Mouse (Mus musculus): Measurements from ENCODE around the gene Ly6g5b. TPM values are rescaled to one million over a fixed set of nuclear protein-coding genes. Genes with fewer than 3 reads are reported as not detected.

Gene Ly6g5b
- polyA plus RNA-seq, 1 experiment from 2014 or later: 0.99 TPM

DNA sequence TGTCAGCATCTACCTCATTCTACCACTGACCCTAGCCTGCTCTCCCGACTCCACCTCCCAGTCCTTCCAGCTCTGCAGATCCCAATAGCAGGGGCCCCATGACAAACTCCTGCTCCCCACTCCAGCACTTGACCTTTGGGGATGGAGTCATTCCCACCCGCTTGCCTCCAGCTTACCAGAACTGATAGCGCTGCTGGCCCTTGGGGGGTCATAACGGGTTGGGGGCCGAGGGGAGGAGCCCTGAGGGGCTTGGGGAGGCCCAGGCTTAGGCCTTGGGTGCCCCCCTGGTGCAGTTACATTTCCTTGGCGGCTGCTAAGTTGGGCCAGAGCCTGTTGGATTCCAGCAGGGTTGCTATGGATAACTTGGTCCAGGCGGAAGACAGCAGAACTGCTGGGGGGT lies 39.4 kb upstream of the Ly6g5b start:
- DNase-seq (ENCODE audit: low spot score): no peak
- Histone ChIP-seq H3K36me3 (peaks cover 98% of the 10 kb centered on the region), H3K9me3 (no peaks in the 10 kb centered on the region), H3K4me1 (no peaks in the 10 kb centered on the region), H3K27me3 (ENCODE audit: insufficient read depth, poor library complexity, severe bottlenecking) (no peaks in the 10 kb centered on the region), H3K27ac (no peak overlapping the region), H3K4me3 (no peak overlapping the region)
- 79% methylated on average over 7 of the region's 7 CpGs for WGBS

DNA sequence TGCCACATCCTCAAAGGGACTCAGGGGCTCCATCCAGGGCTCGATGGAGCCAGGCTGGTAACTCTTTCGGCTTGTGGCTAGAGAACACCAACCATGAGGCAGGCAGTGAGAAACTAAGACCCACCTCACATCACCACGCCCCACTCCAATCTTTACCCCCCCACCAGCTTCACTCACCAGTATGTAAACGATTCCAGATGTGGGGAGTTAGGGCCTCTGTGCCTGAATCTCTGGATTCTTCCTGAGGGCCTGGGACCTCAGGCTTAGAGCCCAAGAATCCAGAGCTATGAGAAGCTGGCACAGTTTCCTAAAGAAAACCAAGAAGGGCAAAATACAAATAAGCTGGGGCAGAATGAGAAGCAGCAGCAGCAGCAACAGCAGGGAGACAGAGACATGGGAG lies 38.7 kb upstream of the Ly6g5b start:
- Histone ChIP-seq H3K9me3 (no peaks in the 10 kb centered on the region), H3K4me3 (no peak overlapping the region), H3K27me3 (ENCODE audit: insufficient read depth, poor library complexity, severe bottlenecking) (no peaks in the 10 kb centered on the region), H3K4me1 (no peaks in the 10 kb centered on the region), H3K36me3 (peaks cover 98% of the 10 kb centered on the region), H3K27ac (no peak overlapping the region)
- WGBS: 88% methylated on average over 4 of the region's 4 CpGs
- no peak for DNase-seq (ENCODE audit: low spot score)

- no peak overlapping the region for H3K27ac ChIP-seq
- no peaks in the 10 kb centered on the region for H3K27me3 ChIP-seq (ENCODE audit: insufficient read depth, poor library complexity, severe bottlenecking)
- peaks cover 98% of the 10 kb centered on the region for H3K36me3 ChIP-seq
- no peak overlapping the region for H3K4me3 ChIP-seq
- no peak for DNase-seq (ENCODE audit: low spot score)
- 91% methylated on average over 9 of the region's 9 CpGs for WGBS
- H3K9me3 ChIP-seq: no peaks in the 10 kb centered on the region
- no peaks in the 10 kb centered on the region for H3K4me1 ChIP-seq
These were observed 37.8 kb upstream of the Ly6g5b start for GRCm38 (mm10) chr17:35153077-35153476.

DNA sequence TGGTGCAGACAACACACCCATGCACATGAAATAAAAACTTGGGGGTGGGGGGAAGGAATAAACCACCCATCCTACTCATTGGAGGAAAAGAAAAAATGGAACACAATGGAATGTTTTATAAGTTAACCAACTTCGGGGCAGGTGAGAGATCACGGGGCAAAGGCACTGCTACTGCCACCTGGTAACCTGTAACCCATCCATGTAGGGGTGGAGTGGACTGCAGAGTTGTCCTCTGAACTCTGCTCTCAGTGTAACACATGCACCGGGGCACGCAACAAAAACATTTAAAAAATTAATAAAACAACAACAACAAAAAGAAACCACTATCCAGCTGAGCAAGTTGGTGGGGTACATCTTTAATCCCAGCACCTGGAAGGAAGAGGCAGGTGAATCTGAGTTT lies 36.9 kb upstream of the Ly6g5b start:
- no peaks in the 10 kb centered on the region for H3K9me3 ChIP-seq
- DNase-seq (ENCODE audit: low spot score): no peak
- no peaks in the 10 kb centered on the region for H3K4me1 ChIP-seq
- H3K27ac ChIP-seq: no peak overlapping the region
- peaks cover 98% of the 10 kb centered on the region for H3K36me3 ChIP-seq
- 97% methylated on average over 4 of the region's 4 CpGs for WGBS
- H3K27me3 ChIP-seq (ENCODE audit: insufficient read depth, poor library complexity, severe bottlenecking): no peaks in the 10 kb centered on the region
- no peak overlapping the region for H3K4me3 ChIP-seq

- Histone ChIP-seq H3K4me1 (no peaks in the 10 kb centered on the region), H3K27me3 (ENCODE audit: insufficient read depth, poor library complexity, severe bottlenecking) (no peaks in the 10 kb centered on the region), H3K9me3 (no peaks in the 10 kb centered on the region), H3K4me3 (no peak overlapping the region), H3K36me3 (peaks cover 98% of the 10 kb centered on the region), H3K27ac (no peak overlapping the region)
- no peak for DNase-seq (ENCODE audit: low spot score)
- WGBS: 74% methylated on average over 5 of the region's 5 CpGs
These were observed 32.9 kb upstream of the Ly6g5b start for GRCm38 (mm10) chr17:35147922-35148639.

DNA sequence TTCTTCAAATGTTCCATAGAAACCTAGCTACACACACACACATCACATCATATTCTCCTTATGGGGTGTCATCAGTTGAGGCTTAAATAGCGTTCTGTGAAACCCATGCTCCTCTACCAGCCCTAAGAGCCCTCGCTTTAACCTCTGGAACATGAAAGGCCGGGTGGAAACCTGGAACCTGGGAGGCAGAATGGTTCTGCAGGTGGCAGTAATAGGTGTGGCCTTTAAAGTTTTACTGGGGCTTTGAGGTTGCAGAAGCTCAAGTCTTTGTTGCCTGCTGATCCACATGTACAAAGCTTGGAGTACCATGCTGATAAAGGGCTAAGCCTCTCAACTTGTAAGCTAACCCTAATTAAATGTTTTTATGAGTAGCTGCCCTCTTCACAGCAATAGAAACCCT lies 32.1 kb upstream of the Ly6g5b start:
- Histone ChIP-seq H3K27ac (no peak overlapping the region), H3K4me3 (no peak overlapping the region), H3K36me3 (peaks cover 98% of the 10 kb centered on the region), H3K9me3 (no peaks in the 10 kb centered on the region), H3K27me3 (ENCODE audit: insufficient read depth, poor library complexity, severe bottlenecking) (no peaks in the 10 kb centered on the region), H3K4me1 (no peaks in the 10 kb centered on the region)
- no peak for DNase-seq (ENCODE audit: low spot score)
- 55% methylated on average over 3 of the region's 3 CpGs for WGBS

- Histone ChIP-seq H3K36me3 (peaks cover 98% of the 10 kb centered on the region), H3K27me3 (ENCODE audit: insufficient read depth, poor library complexity, severe bottlenecking) (no peaks in the 10 kb centered on the region), H3K4me3 (no peak overlapping the region), H3K9me3 (no peaks in the 10 kb centered on the region), H3K27ac (no peak overlapping the region), H3K4me1 (no peaks in the 10 kb centered on the region)
- DNase-seq (ENCODE audit: low spot score): no peak
- WGBS: 87% methylated on average over 5 of the region's 5 CpGs
These were observed 30.9 kb upstream of the Ly6g5b start for GRCm38 (mm10) chr17:35146139-35146538.

GRCm38 (mm10) chr17:35141971-35142370 lies 26.7 kb upstream of the Ly6g5b start:
- Histone ChIP-seq H3K4me3 (no peak overlapping the region), H3K4me1 (0 out of 2 replicates have a peak, but pooled peaks cover 4% of the 10 kb centered on the region), H3K36me3 (peaks cover 92% of the 10 kb centered on the region), H3K27ac (no peak overlapping the region), H3K9me3 (no peaks in the 10 kb centered on the region), H3K27me3 (ENCODE audit: insufficient read depth, poor library complexity, severe bottlenecking) (no peaks in the 10 kb centered on the region)
- WGBS: 92% methylated on average over 6 of the region's 6 CpGs
- DNase-seq (ENCODE audit: low spot score): no peak

GRCm38 (mm10) chr17:35140490-35140996 lies 25.3 kb upstream of the Ly6g5b start:
- Histone ChIP-seq H3K27ac (no peak overlapping the region), H3K9me3 (no peaks in the 10 kb centered on the region), H3K4me1 (peaks cover 12% of the 10 kb centered on the region; the same call in 1 of the 2 replicates), H3K27me3 (ENCODE audit: insufficient read depth, poor library complexity, severe bottlenecking) (no peaks in the 10 kb centered on the region), H3K4me3 (no peak overlapping the region), H3K36me3 (peaks cover 78% of the 10 kb centered on the region)
- DNase-seq (ENCODE audit: low spot score): no peak
- 71% methylated on average over 16 of the region's 16 CpGs for WGBS

DNA sequence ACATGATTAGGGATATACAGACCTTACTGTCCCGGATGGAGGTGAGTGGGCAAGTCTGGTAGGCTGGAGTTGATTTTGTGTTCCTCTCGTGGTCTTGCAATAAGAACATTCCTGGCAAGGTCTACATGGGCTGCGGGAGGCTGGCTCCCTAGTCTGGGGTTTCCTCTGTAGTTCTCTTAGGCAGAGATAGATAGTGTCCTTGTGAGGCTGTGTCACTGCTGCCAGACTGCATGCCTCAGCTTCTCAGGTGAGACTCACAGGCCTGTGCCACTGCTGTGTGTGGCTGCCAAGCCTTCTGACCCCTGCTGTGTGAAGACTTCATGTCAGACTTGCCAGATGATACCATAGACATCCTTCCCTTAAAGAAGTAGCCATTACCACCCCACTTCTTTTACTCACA lies 24.0 kb upstream of the Ly6g5b start:
- Histone ChIP-seq H3K27me3 (ENCODE audit: insufficient read depth, poor library complexity, severe bottlenecking) (no peaks in the 10 kb centered on the region), H3K4me3 (no peak overlapping the region), H3K4me1 (peaks cover 12% of the 10 kb centered on the region; the same call in 1 of the 2 replicates), H3K36me3 (peaks cover 65% of the 10 kb centered on the region), H3K27ac (no peak overlapping the region), H3K9me3 (no peaks in the 10 kb centered on the region)
- no peak for DNase-seq (ENCODE audit: low spot score)
- WGBS: 89% methylated on average over 3 of the region's 3 CpGs

GRCm38 (mm10) chr17:35135591-35136320 lies 20.5 kb upstream of the Ly6g5b start:
- H3K4me1 ChIP-seq: peaks cover 12% of the 10 kb centered on the region; the same call in 1 of the 2 replicates
- H3K4me3 ChIP-seq: peak overlapping the region; percentile 84
- H3K9me3 ChIP-seq: no peaks in the 10 kb centered on the region
- DNase-seq (ENCODE audit: low spot score): no peak
- H3K27me3 ChIP-seq (ENCODE audit: insufficient read depth, poor library complexity, severe bottlenecking): no peaks in the 10 kb centered on the region
- H3K36me3 ChIP-seq: peaks cover 34% of the 10 kb centered on the region
- peak overlapping the region; percentile 99 for H3K27ac ChIP-seq
- under 1% methylated on average over 42 of the region's 43 CpGs for WGBS

GRCm38 (mm10) chr17:35134801-35135590 lies 19.8 kb upstream of the Ly6g5b start, which contains the start of gene Bag6:
Bag6 (plus strand) TSS chr17:35135178.
- no peaks in the 10 kb centered on the region for H3K27me3 ChIP-seq (ENCODE audit: insufficient read depth, poor library complexity, severe bottlenecking)
- peaks cover 12% of the 10 kb centered on the region; the same call in 1 of the 2 replicates for H3K4me1 ChIP-seq
- H3K4me3 ChIP-seq: peak within 1 kb of the TSS; percentile 84
- under 1% methylated on average over 66 of the region's 66 CpGs for WGBS
- H3K27ac ChIP-seq: peak within 1 kb of the TSS; percentile 99
- no peaks in the 10 kb centered on the region for H3K9me3 ChIP-seq
- peak; percentile 95 for DNase-seq (ENCODE audit: low spot score)
- peaks cover 32% of the 10 kb centered on the region for H3K36me3 ChIP-seq
